Mouse (Mus musculus): ENCODE results near the gene Capns2.

DNA sequence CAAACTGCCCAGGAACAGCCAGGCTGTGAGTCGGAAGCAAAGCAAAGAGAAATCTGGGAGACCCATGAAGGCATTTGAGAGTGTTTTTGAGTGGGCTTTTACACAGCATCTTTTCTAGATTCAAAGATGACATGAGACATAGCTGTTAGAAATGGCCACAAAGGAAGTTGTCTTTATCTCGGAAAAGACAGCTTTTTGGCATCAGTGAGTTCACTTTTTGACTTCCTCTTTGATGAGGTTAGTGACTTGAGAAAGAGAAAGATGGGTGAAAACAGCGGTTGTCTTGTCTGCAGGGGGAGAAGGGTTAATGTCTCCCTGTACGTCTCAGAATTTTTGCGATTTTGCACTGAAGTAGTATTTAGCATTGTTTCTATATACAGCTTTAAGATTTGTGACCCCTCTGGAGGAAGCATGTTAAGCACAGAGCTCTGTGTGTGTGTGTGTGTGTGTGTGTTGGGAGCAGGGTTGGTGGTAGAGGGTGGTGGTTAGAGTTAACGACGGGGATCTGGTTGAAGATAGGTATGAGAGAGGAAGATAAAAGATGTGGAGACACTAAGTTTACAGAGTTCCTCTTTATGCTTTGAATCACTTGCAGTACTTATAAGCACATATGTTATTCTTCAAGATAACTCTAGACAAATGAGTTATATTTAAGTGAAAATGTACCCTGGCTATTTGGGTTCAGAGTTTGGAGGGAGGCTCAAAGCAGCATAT, 44.8 kb upstream of the Capns2 start:
- TF ChIP-seq POLR2A (IDR thresholded peaks at IDR 0.05; ENCODE audit: low read depth, low read length) (no peak), CTCF (IDR thresholded peaks at IDR 0.05; ENCODE audit: extremely low read depth, insufficient read depth, insufficient read length, insufficient replicate concordance) (no peak)

Measured in spleen, adult 2 months (tissue).